Mouse (Mus musculus) gonadal fat pad, adult 2 months (tissue): ENCODE data around the gene Cenpe. TPM values are rescaled to one million over a fixed set of nuclear protein-coding genes. Genes with fewer than 3 reads are reported as not detected.

Source experiments
- polyA plus RNA-seq: library from polyadenylated mRNA; depleted of rRNA; stranded (reverse); fragments of >200 nt; gene quantifications from 2 replicates; pipeline ENCODE4 v1.2.3, GENCODE M21; 2012; rRNA removed

Gene Cenpe
- polyA plus RNA-seq, 1 experiment = 0.39 TPM

Other genes with a start within 250 kb of the Cenpe start
- gene Bdh2, start 68.7 kb downstream of the Cenpe start, polyA plus RNA-seq = 4.8 and 5.2 TPM in 2 replicates
- 0.61 and 0.85 TPM in 2 replicates for gene Slc9b2, start 95.2 kb downstream of the Cenpe start, polyA plus RNA-seq
- 0.08 and 0.10 TPM in 2 replicates for gene Slc9b1, start 135.5 kb downstream of the Cenpe start, polyA plus RNA-seq
- gene Cisd2, start 211.4 kb downstream of the Cenpe start, polyA plus RNA-seq = 18.0 and 19.4 TPM in 2 replicates
- gene Ube2d3, start 225.6 kb downstream of the Cenpe start, polyA plus RNA-seq = 246 and 275 TPM in 2 replicates